Mouse (Mus musculus) hindbrain, embryonic 10.5 days (tissue): ENCODE results near the gene Cisd1. TPM values are rescaled to one million over a fixed set of nuclear protein-coding genes. Genes with fewer than 3 reads are reported as not detected.
"Not testable (repeated sequence)": the region's sequence is repeated elsewhere in the genome, so short reads cannot be mapped to it uniquely, and the experiment has no call there.

Experiments used
- DNase-seq: peaks from one replicate; pipeline ENCODE4 v3.0.0-alpha.2; 2017; ENCODE audit warnings: low spot score
- H3K27ac ChIP-seq: fragments of 300-500 bp; sonication (generic); 2 replicates; pipeline ENCODE4 v1.5.1; 2016; ENCODE audit warnings: mild to moderate bottlenecking, moderate library complexity
- H3K27me3 ChIP-seq: fragments of 300-500 bp; sonication (generic); 2 replicates; pipeline ENCODE4 v1.6.1; 2016; ENCODE audit warnings: mild to moderate bottlenecking; ENCODE audit not compliant: poor library complexity, insufficient read depth, severe bottlenecking
- H3K36me3 ChIP-seq: fragments of 300-500 bp; sonication (generic); 2 replicates; pipeline ENCODE4 v1.6.1; 2016; ENCODE audit warnings: mild to moderate bottlenecking, moderate library complexity
- H3K4me1 ChIP-seq: fragments of 300-500 bp; sonication (generic); replicated peaks from 2 replicates; pipeline ENCODE4 v1.6.1; 2016; ENCODE audit warnings: mild to moderate bottlenecking
- H3K4me3 ChIP-seq: fragments of 300-500 bp; sonication (generic); 2 replicates; pipeline ENCODE4 v1.5.1; 2016; ENCODE audit warnings: mild to moderate bottlenecking, moderate library complexity
- H3K9me3 ChIP-seq: fragments of 300-500 bp; sonication (generic); 2 replicates; pipeline ENCODE4 v1.6.1; 2016; ENCODE audit warnings: mild to moderate bottlenecking, moderate library complexity
- WGBS: fragments of 180-500 bp; shearing (Covaris S2); methylation state at CpG from one replicate; pipeline ENCODE4 v1.1.7; 2016; 5-methylcytosine and 5-hydroxymethylcytosine counted together
- polyA plus RNA-seq: library from polyadenylated mRNA; unstranded; fragments of >200 nt; fragmentation: Nextera tagmentation; extraction: Ambion mirVana; gene quantifications from 2 replicates; pipeline ENCODE4 v1.2.1, GENCODE M21; 2016

Cisd1 gene
- polyA plus RNA-seq: 148 and 166 TPM in 2 replicates

DNA sequence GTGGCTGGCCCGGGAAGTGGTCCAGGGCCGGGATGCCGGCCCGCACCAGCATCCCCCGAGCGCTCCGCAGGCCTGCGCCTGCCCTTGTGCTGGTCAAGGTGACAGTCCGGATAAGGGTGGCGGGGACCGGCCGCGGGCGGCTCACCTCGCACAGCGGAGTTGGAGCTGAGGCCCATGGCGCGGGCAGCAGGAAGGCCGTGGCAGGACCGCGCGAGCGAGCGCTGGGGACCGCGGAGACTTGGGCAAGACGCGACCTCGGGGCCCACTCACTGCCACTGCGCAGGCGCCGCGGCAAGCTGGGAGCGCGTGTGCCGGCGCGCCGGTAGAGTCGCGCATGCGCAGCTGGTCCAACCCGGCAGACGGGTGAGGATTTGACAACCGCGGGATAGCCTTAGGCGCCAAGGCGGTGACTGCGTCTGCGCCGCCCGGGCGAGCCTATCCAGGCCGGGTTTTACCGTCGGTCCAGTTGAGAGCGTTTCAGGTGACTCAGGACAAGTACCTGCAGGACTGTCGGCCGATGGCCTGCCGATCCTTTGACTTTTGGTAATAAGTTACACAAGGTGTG, at the start of gene Cisd1:
Cisd1 (minus strand) TSS at position 376 of the 565 bp plus-strand sequence.
- Histone ChIP-seq H3K27me3 (no peaks in the 10 kb centered on the region), H3K36me3 (0 out of 2 replicates have a peak, but pooled peaks cover 2% of the 10 kb centered on the region), H3K4me3 (peak within 1 kb of the TSS; percentile 88), H3K27ac (peak within 1 kb of the TSS; percentile 95), H3K9me3 (no peaks in the 10 kb centered on the region), H3K4me1 (peaks cover 55% of the 10 kb centered on the region)
- DNase-seq: peak; percentile 95
- WGBS: under 1% methylated on average over 60 of the region's 60 CpGs

DNA sequence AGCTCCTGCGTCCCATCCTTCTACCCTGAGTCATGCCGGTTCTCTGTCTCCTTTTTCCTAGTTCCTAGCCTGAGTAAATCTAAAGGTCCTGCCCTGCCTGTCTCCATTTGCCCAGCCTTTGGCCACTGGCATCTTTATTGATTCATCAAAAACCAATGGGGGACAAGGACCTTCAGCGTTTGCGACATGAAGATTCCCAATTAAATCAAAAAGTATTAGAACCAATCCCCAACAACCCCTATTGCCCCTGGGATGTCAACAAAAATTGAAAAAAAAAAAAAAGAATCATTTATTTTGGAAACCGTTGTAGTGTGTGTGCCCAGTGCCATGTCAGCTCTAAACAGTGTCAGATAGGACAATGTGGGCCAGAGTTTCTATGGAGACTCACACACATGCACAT, 44.6 kb upstream of the Cisd1 start:
- H3K27me3 ChIP-seq: no peaks in the 10 kb centered on the region
- 95% methylated on average over 5 of the region's 5 CpGs for WGBS
- H3K4me1 ChIP-seq: peaks cover 7% of the 10 kb centered on the region
- peaks cover 16% of the 10 kb centered on the region; the same call in 1 of the 2 replicates for H3K9me3 ChIP-seq
- no peak overlapping the region for H3K27ac ChIP-seq
- no peaks in the 10 kb centered on the region for H3K36me3 ChIP-seq
- no peak for DNase-seq
- H3K4me3 ChIP-seq: no peak overlapping the region

DNA sequence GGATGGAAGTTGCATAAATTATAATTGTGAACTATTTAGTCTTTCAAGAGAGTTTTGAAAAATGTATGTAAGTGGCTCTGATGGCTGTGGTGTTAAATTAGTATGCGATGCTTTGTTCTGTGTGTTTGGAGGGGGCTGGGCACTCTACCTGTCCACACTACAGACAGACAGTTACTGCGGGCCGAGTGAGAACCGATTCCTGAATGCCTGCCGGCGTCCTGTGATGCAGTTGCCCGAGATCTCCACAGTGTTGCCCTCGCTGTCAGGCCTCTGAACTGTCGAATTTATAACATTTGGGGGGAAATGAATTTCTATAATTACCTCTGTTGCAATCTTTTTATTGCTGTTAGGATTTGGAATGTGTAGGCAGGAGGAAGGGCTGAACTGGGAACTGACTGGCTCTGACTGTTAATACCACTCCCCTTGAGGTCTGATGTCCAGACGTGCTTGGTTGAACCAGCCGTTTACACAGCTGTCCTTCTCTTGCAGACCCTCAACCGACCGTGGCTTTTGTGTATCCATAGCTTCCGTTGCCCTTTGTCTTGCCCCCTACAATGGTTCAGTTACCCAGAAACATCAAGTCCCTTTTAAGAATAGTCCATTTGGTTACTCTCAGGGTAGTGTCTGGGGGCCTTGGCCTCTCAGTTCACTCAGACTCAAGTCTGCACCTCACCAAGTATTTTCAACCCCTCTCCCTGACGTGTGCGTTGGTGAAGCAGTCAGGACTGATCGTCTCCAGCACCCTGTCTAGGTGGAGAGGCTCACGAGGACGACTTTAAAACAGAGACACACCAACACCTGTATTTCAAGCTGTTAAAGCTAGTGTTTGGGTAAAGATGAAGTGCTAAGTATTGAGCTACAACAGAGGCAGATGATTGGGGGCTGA, 39.6 kb upstream of the Cisd1 start:
- peaks cover 24% of the 10 kb centered on the region for H3K36me3 ChIP-seq
- 66% methylated on average over 19 of the region's 19 CpGs for WGBS
- no peak overlapping the region for H3K4me3 ChIP-seq
- H3K27me3 ChIP-seq: no peaks in the 10 kb centered on the region
- H3K4me1 ChIP-seq: peaks cover 10% of the 10 kb centered on the region
- DNase-seq: peak; percentile 11
- H3K27ac ChIP-seq: peak overlapping the region; percentile 74
- no peaks in the 10 kb centered on the region for H3K9me3 ChIP-seq

DNA sequence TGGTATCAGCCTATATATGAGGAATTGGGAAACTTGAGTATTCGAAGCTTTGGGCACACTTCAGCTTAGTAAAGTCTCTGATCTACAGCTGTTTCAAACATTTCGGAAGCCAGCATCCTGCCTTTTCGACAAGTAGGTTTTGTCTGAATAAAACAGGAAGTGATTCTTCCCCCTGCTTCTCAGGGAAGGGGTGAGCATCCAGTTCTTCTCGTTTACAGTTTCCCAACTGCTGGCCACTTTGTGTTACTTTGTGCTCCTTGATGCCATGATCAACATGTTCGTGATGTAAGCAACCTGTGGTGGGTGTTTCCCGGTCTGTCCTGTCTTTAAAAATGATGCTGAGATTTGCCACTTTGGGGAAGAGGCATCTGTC, 38.8 kb upstream of the Cisd1 start:
- H3K4me3 ChIP-seq, H3K27ac ChIP-seq, DNase-seq, H3K27me3 ChIP-seq, H3K4me1 ChIP-seq, H3K9me3 ChIP-seq: not testable (repeated sequence)
- H3K36me3 ChIP-seq: peaks cover 33% of the 10 kb centered on the region
- 85% methylated on average over 6 of the region's 6 CpGs for WGBS

DNA sequence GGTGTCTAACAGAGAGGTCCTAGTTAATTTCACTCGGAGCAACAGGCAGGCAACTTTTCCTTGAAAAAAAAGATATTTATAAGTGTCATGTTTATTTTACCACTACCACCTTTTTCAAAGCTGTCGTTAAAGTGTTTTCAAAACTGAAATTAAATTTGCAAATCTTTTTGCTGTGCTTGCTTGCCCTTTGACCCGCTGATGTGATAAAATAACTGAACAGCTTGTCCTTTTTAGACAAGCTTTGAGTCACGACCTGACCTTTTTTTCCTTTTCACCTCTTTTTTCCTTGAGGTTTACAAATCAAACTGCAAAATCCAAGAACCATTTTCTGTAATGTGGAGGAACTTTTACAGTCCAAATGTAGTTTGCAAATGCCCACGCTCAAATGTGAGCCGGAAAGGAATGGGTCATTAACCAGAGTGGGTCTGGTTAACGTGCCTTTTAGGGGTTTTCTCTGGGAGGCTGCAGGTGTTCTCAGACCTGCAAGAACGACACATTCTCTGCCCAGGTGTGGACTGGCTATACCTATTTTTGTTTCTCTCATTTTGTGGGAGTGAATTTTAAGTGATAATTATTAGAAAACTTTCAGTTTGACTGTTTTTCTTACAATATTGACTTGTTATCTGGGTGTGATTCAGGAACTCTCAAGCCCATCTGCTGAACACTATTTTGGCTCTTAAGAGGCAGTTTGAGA, 38.3 kb upstream of the Cisd1 start:
- WGBS: 84% methylated on average over 8 of the region's 8 CpGs
- Histone ChIP-seq H3K27me3 (no peaks in the 10 kb centered on the region), H3K4me1 (peaks cover 10% of the 10 kb centered on the region), H3K4me3 (no peak overlapping the region), H3K36me3 (peaks cover 38% of the 10 kb centered on the region), H3K9me3 (no peaks in the 10 kb centered on the region), H3K27ac (no peak overlapping the region)
- no peak for DNase-seq

DNA sequence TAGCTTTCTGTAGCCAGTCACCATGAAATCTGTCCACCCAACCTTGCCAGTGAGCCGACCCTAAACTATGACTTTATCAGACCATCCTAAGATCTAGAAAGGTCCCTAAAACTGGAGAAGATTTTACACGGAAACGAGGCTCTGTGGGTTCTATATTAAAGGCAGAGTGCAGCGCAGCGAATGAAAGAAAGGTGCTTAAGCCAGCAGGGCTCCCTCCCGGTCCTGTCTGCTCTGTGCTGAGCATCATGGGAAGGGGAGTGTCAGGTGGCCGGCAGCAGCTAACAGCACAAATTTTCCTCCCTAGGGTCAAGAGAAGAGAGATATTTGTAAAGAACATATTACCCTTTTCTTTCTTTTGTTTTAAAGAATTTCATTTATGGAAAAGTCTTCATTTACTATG, 37.4 kb upstream of the Cisd1 start:
- peaks cover 10% of the 10 kb centered on the region for H3K4me1 ChIP-seq
- no peaks in the 10 kb centered on the region for H3K9me3 ChIP-seq
- H3K4me3 ChIP-seq: no peak overlapping the region
- peaks cover 44% of the 10 kb centered on the region for H3K36me3 ChIP-seq
- no peak overlapping the region for H3K27ac ChIP-seq
- WGBS: 83% methylated on average over 7 of the region's 7 CpGs
- DNase-seq: no peak
- H3K27me3 ChIP-seq: no peaks in the 10 kb centered on the region

DNA sequence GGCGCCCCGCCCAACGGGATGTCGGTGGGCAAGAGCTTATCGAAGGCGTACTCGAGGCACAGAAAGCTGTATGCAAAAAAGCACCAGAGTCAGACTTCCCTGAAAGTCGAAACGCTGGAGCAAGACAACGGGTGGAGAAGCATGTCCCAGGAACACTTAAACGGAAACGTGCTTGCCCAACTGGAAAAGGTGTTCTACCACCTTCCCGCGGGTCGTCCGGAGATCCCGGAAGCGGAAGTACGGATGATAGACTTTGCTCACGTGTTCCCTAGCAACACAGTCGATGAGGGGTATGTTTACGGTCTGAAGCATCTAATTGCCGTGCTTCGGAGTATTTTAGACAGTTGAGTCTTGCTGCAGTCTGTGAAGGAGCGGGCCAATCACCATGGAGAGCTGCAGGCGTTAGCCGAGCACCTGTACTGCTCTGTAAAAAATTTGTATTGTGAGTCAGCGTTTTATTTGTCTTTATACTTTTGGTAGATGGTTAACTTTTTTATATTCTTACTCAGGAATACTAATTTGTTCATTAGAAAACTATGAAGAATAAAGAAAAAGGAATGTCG, 36.8 kb upstream of the Cisd1 start:
- Histone ChIP-seq H3K36me3 (peaks cover 50% of the 10 kb centered on the region), H3K27ac (no peak overlapping the region), H3K4me1 (peaks cover 10% of the 10 kb centered on the region), H3K4me3 (no peak overlapping the region), H3K27me3 (no peaks in the 10 kb centered on the region), H3K9me3 (no peaks in the 10 kb centered on the region)
- 90% methylated on average over 29 of the region's 29 CpGs for WGBS
- no peak for DNase-seq

DNA sequence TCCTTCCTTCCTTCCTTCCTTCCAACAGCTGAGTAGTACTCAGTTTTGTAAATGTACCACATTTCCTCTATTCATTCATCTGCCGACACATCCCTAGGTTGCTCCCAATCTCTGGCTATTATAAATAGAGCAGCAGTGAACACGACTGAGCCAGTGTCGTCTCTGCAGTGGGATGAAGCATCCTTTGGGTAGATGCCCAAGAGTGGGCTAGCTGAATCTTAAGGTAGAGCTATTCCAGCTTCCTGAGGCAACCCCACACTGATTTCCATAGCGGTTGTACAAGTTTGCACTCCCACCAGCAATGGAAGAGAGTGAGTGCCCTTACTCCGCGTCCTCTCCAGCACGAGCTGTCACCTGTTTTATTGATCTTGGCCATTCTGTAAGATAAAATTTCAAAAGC, 35.7 kb upstream of the Cisd1 start:
- no peak for DNase-seq
- H3K36me3 ChIP-seq: peaks cover 54% of the 10 kb centered on the region

DNA sequence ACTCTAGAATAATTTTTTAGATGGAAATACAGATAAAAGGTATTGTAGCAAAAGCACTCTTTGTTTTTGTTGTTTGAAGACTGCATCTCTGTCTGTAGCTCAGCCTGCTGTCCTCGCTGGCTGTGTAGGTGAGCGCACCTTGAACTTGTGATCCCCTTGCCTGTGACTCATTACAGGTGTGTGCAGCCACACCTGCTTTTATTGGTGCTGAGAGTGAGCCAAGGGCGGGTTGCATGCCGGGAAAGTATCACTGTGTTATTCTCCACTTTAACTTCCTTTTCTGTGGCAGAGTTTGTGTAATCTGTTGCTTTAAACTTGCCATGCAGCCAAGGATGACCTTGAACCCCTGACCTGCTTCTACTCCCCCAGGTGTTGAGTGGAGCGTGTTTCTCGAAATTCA, 31.3 kb upstream of the Cisd1 start:
- no peak overlapping the region for H3K4me3 ChIP-seq
- no peaks in the 10 kb centered on the region for H3K4me1 ChIP-seq
- WGBS: 94% methylated on average over 6 of the region's 6 CpGs
- DNase-seq: no peak
- no peaks in the 10 kb centered on the region for H3K27me3 ChIP-seq
- no peak overlapping the region for H3K27ac ChIP-seq
- peaks cover 66% of the 10 kb centered on the region for H3K36me3 ChIP-seq
- no peaks in the 10 kb centered on the region for H3K9me3 ChIP-seq

More for the DNA sequence above, 35.7 kb upstream of the Cisd1 start:
- Histone ChIP-seq H3K4me3 (no peak overlapping the region), H3K9me3 (no peaks in the 10 kb centered on the region), H3K27me3 (no peaks in the 10 kb centered on the region), H3K4me1 (peaks cover 10% of the 10 kb centered on the region), H3K27ac (no peak overlapping the region)
- 95% methylated on average over 7 of the region's 7 CpGs for WGBS

DNA sequence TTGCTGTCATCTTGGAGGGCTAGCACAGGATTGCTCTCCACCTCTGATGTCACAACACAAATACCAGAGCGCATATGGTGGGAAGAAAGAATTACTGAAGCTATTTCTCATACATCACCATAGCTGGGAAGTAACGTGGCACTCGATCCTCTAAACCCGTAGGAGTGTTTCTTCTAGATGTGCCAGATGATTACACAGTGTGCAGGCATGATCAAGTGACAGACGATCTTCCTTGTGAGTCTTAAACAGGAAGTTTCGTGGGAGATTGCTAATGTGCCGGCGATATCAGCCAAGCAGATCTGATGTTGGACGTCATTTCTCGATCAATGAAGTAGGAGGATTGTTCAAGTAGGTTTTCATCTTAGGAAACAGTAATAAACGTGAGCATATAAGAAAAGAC, 29.0 kb upstream of the Cisd1 start:
- Histone ChIP-seq H3K4me1 (no peaks in the 10 kb centered on the region), H3K27ac (no peak overlapping the region), H3K9me3 (no peaks in the 10 kb centered on the region), H3K27me3 (no peaks in the 10 kb centered on the region), H3K36me3 (peaks cover 60% of the 10 kb centered on the region), H3K4me3 (no peak overlapping the region)
- WGBS: 94% methylated on average over 11 of the region's 11 CpGs
- no peak for DNase-seq

DNA sequence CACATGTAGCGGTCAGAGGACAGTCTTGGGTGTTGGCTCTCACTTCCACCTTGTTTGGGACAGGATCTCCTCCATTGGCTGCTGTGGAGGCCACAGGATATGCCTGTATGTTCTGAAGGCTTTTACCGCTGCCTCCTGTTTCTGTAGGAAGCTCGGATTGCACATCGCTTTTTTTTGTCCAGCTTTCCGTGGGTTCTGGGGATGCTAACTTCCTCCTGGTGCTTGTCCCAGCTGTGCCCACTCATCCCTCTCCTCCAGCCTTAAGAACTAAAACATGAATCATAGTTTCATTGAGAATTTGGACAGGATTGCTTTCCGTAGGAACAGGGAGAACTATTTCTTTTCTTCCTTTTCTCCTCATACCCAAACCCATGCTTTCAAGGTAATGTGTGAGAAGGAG, 27.1 kb upstream of the Cisd1 start:
- DNase-seq: no peak
- Histone ChIP-seq H3K27ac (no peak overlapping the region), H3K36me3 (peaks cover 51% of the 10 kb centered on the region), H3K4me1 (no peaks in the 10 kb centered on the region), H3K9me3 (no peaks in the 10 kb centered on the region), H3K27me3 (no peaks in the 10 kb centered on the region), H3K4me3 (no peak overlapping the region)
- 83% methylated on average over 6 of the region's 6 CpGs for WGBS

DNA sequence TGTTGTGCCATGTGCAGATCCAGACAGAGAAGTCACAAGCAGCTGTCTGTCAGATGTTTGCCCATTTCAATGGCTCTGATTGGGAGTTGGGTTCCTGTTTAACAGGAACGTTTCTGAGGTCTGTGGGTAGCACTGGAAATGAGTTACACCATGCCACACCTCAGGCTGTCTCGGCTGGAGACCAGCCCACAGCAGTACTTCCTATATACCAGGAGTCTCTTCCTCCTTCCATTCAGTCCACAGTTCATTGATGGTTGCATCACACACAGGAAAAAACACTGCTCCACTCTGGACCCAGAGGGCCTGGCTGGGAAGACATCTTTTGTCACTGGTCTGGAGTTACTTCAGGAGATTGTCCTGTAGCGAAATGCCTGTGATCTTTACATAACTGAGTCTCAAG, 24.7 kb upstream of the Cisd1 start:
- 84% methylated on average over 3 of the region's 3 CpGs for WGBS
- Histone ChIP-seq H3K27me3 (no peaks in the 10 kb centered on the region), H3K4me3 (no peak overlapping the region), H3K9me3 (no peaks in the 10 kb centered on the region), H3K4me1 (no peaks in the 10 kb centered on the region), H3K27ac (no peak overlapping the region), H3K36me3 (peaks cover 65% of the 10 kb centered on the region)
- DNase-seq: no peak
